Mouse (Mus musculus) ES-Bruce4 (cell line): Measurements from ENCODE around the gene Xpo4.

Experiments
- CTCF ChIP-seq: IDR thresholded peaks from one replicate; pipeline ENCODE4 v1.8.1; 2011; ENCODE audit warnings: low read depth, low read length
- EP300 ChIP-seq: IDR thresholded peaks from 2 replicates; pipeline ENCODE4 v1.6.1; 2011; ENCODE audit warnings: low read depth, low read length; ENCODE audit not compliant: insufficient read depth
- POLR2A ChIP-seq: IDR thresholded peaks from one replicate; pipeline ENCODE4 v1.8.1; 2011; ENCODE audit warnings: low read length; ENCODE audit not compliant: insufficient read depth

DNA sequence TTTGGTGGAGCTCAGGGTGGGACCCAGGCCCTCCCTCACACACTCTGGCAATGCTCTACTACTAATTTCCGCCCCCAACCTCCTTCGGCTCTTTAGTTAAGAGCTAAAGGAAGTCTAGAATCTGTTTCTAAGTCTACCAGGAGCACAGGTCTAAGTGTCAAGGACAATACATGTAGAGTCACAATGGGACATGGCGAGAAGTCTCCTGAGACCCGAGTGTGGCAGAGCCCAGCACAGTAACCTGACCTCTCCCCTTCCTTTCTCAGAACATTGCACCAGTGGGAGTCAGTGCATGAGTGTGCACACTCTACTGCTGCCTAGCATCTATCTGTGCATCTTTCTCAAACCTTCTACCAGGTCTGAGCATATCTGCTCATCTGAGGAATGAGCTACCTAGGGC, 40.5 kb upstream of the Xpo4 start:
- TF ChIP-seq POLR2A (no peak), CTCF (no peak), EP300 (no peak)
